Mouse (Mus musculus): ENCODE measurements around the gene Midn. TPM values are rescaled to one million over a fixed set of nuclear protein-coding genes. Genes with fewer than 3 reads are reported as not detected.

Midn gene
- polyA plus RNA-seq, 1 experiment from 2014 or later: 3.0 TPM

DNA sequence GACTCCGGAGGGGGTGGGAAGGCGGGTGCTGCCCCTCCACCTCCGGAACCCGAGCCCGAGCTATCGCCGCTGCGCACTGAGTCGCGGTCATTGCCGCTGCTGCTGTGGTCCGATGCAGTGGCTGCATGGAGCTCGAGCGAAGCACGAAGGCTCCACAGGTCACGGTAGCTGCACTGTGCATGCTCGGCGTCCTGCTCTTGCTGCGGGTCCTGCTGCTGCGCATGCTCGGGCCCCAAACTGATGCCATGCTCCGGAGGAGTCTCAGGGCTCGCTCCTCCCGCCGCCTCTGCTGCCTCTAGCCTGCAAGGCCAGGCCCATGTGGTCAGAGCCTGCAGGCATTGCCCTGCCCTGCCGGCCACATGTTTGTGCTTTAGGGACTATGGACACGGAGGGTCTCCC lies 16.1 kb upstream of the Midn start:
- ATAC-seq: no peak

DNA sequence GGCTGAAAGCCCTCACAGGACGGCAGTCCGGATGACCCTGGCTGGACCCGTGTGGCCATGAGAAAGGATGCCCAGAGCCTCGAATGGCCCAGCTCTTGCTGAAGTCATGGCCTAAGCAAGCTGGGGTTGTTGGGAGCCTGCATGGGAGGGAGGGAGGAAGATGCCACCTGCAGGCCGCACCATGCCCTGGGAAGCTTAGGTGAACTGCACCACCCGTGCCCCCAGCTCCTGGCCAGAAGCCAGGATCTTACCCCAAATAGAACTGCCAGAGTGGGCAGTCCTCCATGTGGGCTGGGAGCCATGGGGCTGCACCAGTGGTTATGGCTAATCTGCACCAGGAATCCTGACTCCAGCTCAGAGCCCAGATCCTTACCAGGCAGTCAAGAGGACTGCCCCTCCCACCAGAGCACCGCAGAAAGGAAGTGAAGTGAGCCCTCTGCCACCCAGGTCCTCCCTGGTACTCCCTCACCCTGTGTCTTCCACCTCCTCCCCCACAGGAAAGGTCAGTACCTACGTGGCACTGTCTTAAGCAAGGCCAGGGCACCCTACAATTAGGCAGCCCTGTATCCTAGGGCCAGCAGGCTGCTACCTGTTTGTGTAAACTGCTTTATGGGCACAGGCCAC lies 14.7 kb upstream of the Midn start:
- H3K9ac ChIP-seq (replicated peaks): no peak overlapping the region
- H3K27me3 ChIP-seq (ENCODE audit: insufficient read depth, low read length): peaks cover 23% of the 10 kb centered on the region
- H3K4me2 ChIP-seq (ENCODE audit: low read depth, low read length): no peak overlapping the region
- no peak overlapping the region for H3K27ac ChIP-seq (ENCODE audit: low read depth)
- H3K4me3 ChIP-seq (ENCODE audit: low read depth, low read length): no peak overlapping the region
- DNase-seq (no peak), ATAC-seq (no peak)
- TF ChIP-seq EP300 (IDR thresholded peaks at IDR 0.05; ENCODE audit: low read depth) (no peak), CTCF (IDR thresholded peaks at IDR 0.05; ENCODE audit: low read depth) (peak; percentile 39)
- WGBS (ENCODE audit: insufficient replicate concordance): 61% methylated on average over 8 of the region's 8 CpGs
- peaks cover 27% of the 10 kb centered on the region for H3K36me3 ChIP-seq (replicated peaks; ENCODE audit: insufficient read depth, low read length)
- H3K9me3 ChIP-seq (ENCODE audit: low read length): no peaks in the 10 kb centered on the region
- H3K4me1 ChIP-seq (ENCODE audit: insufficient read depth): peaks cover 36% of the 10 kb centered on the region

More for the DNA sequence above, 16.1 kb upstream of the Midn start:
- no peak overlapping the region for H3K27ac ChIP-seq (ENCODE audit: low read depth)
- no peaks in the 10 kb centered on the region for H3K9me3 ChIP-seq (ENCODE audit: low read length)
- TF ChIP-seq EP300 (IDR thresholded peaks at IDR 0.05; ENCODE audit: low read depth) (no peak), CTCF (IDR thresholded peaks at IDR 0.05; ENCODE audit: low read depth) (no peak)
- peaks cover 9% of the 10 kb centered on the region for H3K27me3 ChIP-seq (ENCODE audit: insufficient read depth, low read length)
- peaks cover 24% of the 10 kb centered on the region for H3K4me1 ChIP-seq (ENCODE audit: insufficient read depth)
- no peak overlapping the region for H3K4me2 ChIP-seq (ENCODE audit: low read depth, low read length)
- no peak overlapping the region for H3K4me3 ChIP-seq (ENCODE audit: low read depth, low read length)
- H3K9ac ChIP-seq (replicated peaks): no peak overlapping the region
- H3K36me3 ChIP-seq (replicated peaks; ENCODE audit: insufficient read depth, low read length): peaks cover 41% of the 10 kb centered on the region
- 78% methylated on average over 27 of the region's 27 CpGs for WGBS (ENCODE audit: insufficient replicate concordance)
- DNase-seq: no peak

DNA sequence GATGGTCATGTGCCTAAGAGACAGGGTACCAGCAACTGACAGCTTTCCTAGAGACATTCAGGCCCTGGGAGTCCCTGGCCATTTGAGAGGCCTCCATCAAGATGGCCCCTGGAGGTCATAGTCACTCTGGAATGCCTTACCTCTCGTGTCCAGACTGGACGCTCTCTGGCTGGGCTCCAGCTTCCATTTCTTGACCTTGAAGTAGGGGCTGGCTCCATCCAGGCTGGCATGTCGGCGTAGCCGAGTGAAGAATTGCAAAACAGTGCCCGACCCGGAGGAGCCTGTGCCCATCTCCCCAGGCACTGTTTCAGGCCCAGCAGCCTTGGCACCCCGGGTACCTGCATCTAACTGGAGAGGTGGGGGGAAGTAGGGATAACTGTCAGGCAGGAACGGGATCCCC lies 13.7 kb upstream of the Midn start:
- Histone ChIP-seq H3K4me2 (ENCODE audit: low read depth, low read length) (no peak overlapping the region), H3K36me3 (replicated peaks; ENCODE audit: insufficient read depth, low read length) (peaks cover 16% of the 10 kb centered on the region), H3K9me3 (ENCODE audit: low read length) (no peaks in the 10 kb centered on the region), H3K4me3 (ENCODE audit: low read depth, low read length) (no peak overlapping the region), H3K27ac (ENCODE audit: low read depth) (no peak overlapping the region), H3K4me1 (ENCODE audit: insufficient read depth) (peaks cover 47% of the 10 kb centered on the region), H3K9ac (replicated peaks) (no peak overlapping the region), H3K27me3 (ENCODE audit: insufficient read depth, low read length) (peaks cover 34% of the 10 kb centered on the region)
- ATAC-seq (no peak), DNase-seq (no peak)
- 92% methylated on average over 9 of the region's 9 CpGs for WGBS (ENCODE audit: insufficient replicate concordance)
- TF ChIP-seq EP300 (IDR thresholded peaks at IDR 0.05; ENCODE audit: low read depth): no peak
- no peak for TF ChIP-seq CTCF (IDR thresholded peaks at IDR 0.05; ENCODE audit: low read depth)

DNA sequence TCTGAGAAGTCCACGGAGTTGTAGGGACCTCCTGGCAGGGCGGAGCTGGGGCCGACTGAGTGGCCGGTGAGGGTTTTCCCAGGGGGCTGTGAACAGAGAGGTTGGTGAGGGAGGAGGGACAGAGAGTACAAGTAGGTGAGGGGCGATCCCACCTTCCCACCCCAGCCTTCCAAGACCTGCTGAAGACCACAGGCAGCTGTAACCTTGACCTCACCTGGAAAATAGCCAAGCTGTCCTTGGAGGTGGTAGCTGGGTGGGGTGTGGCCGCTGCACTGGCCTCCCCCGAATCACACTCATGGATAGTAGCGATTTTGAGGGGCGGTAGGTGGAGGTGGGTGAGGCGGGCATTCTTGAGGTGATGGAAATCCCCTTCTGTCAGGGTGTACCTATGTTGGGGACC lies 12.9 kb upstream of the Midn start:
- H3K4me3 ChIP-seq (ENCODE audit: low read depth, low read length): no peak overlapping the region
- H3K4me2 ChIP-seq (ENCODE audit: low read depth, low read length): no peak overlapping the region
- peaks cover 37% of the 10 kb centered on the region for H3K27me3 ChIP-seq (ENCODE audit: insufficient read depth, low read length)
- H3K9ac ChIP-seq (replicated peaks): no peak overlapping the region
- WGBS (ENCODE audit: insufficient replicate concordance): 85% methylated on average over 10 of the region's 10 CpGs
- DNase-seq (no peak), ATAC-seq (no peak)
- H3K9me3 ChIP-seq (ENCODE audit: low read length): no peaks in the 10 kb centered on the region
- H3K4me1 ChIP-seq (ENCODE audit: insufficient read depth): peaks cover 47% of the 10 kb centered on the region
- peaks cover 9% of the 10 kb centered on the region for H3K36me3 ChIP-seq (replicated peaks; ENCODE audit: insufficient read depth, low read length)
- no peak for TF ChIP-seq CTCF (IDR thresholded peaks at IDR 0.05; ENCODE audit: low read depth)
- TF ChIP-seq EP300 (IDR thresholded peaks at IDR 0.05; ENCODE audit: low read depth): no peak
- H3K27ac ChIP-seq (ENCODE audit: low read depth): no peak overlapping the region

DNA sequence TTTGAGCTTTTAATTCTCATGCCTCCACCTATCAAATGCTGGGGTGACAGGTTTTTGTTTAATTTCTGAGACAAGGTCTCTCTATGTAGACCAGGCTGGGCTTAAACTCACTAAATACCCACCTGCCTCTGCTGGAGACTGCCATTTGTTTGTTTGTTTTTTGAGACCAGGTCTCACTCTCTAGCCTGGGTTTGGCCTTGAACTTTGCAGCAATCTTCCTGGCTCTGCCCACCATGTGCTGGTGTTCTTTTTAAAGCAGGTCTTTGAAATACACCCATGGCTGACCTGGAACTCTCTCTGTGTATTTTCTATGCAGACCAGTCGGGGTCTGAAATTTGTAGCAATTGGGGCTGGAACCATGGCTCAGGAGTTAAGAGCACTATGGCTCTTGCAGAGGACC lies 12.4 kb upstream of the Midn start:
- no peak for TF ChIP-seq CTCF (IDR thresholded peaks at IDR 0.05; ENCODE audit: low read depth)
- WGBS (ENCODE audit: insufficient replicate concordance): 88% methylated on average over 1 of the region's 1 CpGs
- Histone ChIP-seq H3K36me3 (replicated peaks; ENCODE audit: insufficient read depth, low read length) (peaks cover 4% of the 10 kb centered on the region), H3K27ac (ENCODE audit: low read depth) (no peak overlapping the region), H3K9ac (replicated peaks) (no peak overlapping the region), H3K9me3 (ENCODE audit: low read length) (no peaks in the 10 kb centered on the region), H3K27me3 (ENCODE audit: insufficient read depth, low read length) (peaks cover 37% of the 10 kb centered on the region), H3K4me1 (ENCODE audit: insufficient read depth) (peaks cover 47% of the 10 kb centered on the region), H3K4me3 (ENCODE audit: low read depth, low read length) (no peak overlapping the region), H3K4me2 (ENCODE audit: low read depth, low read length) (no peak overlapping the region)
- ATAC-seq (no peak), DNase-seq (no peak)

DNA sequence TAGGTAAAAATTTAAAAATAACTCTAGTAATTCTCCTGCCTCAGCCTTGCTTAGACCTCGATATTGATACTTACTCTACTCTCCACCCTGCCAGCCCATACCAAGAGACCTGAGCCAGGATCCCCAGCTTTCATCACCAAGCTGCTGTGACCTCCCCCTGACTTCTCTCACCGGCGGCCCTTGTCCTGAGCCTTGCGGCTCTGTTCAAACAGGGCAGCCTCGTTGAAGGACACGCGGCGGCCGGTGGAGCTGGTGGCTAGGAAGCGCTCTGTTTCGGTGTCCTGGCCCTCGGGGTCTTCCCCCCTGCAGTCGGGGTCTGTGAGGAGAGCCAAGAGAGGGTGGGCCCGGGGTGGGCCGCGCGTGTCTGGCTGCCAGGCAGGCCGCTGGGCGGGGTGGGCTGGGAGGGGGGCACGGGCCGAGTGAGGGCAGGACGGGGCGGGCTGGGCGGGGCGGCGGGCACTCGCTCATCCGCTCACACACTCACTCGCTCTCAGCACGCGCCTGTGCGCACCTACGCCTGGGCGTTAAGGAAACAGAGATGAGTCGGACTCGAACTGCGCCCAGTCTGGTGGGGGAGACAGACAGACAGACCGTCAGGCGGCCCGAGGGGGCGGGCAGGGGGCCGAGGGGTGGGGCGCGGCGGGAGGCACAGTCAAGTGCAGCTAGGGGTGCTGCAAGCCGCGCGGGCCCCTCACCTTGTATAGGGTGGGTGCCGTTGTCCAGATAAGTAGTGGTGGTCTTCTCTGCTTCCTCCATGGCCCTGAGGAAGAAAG lies 11.7 kb upstream of the Midn start:
- Histone ChIP-seq H3K4me2 (ENCODE audit: low read depth, low read length) (peak overlapping the region; percentile 96), H3K4me3 (ENCODE audit: low read depth, low read length) (no peak overlapping the region), H3K9ac (replicated peaks) (no peak overlapping the region), H3K9me3 (ENCODE audit: low read length) (no peaks in the 10 kb centered on the region), H3K27ac (ENCODE audit: low read depth) (no peak overlapping the region), H3K27me3 (ENCODE audit: insufficient read depth, low read length) (peaks cover 37% of the 10 kb centered on the region), H3K36me3 (replicated peaks; ENCODE audit: insufficient read depth, low read length) (no peaks in the 10 kb centered on the region), H3K4me1 (ENCODE audit: insufficient read depth) (peaks cover 47% of the 10 kb centered on the region)
- DNase-seq: no peak
- no peak for ATAC-seq
- WGBS (ENCODE audit: insufficient replicate concordance): 28% methylated on average over 39 of the region's 49 CpGs
- TF ChIP-seq EP300 (IDR thresholded peaks at IDR 0.05; ENCODE audit: low read depth): no peak
- TF ChIP-seq CTCF (IDR thresholded peaks at IDR 0.05; ENCODE audit: low read depth): no peak
